Mouse (Mus musculus) urinary bladder, adult 2 months (tissue): ENCODE results near the gene Bco2. TPM values are rescaled to one million over a fixed set of nuclear protein-coding genes. Genes with fewer than 3 reads are reported as not detected.
A peak's percentile ranks its signal among the peaks of the same experiment; 100 is the strongest.

ENCODE experiments used
- DNase-seq: peaks from one replicate; pipeline ENCODE4 v3.0.0; 2022; ENCODE audit warnings: low spot score
- polyA plus RNA-seq: library from polyadenylated mRNA; depleted of rRNA; stranded (reverse); fragments of >200 nt; gene quantifications from 2 replicates; pipeline ENCODE4 v1.2.3, GENCODE M21; 2012

The Bco2 gene
- polyA plus RNA-seq, 1 experiment: 0.77 TPM

GRCm38 (mm10) chr9:50561145-50561917 lies 6.3 kb upstream of the Bco2 start, which contains the start of gene Tex12:
TSS of gene Tex12 (minus strand) at chr9:50561325.
- no peak for DNase-seq

- no peak for DNase-seq
Measured at GRCm38 (mm10) chr9:50554241-50555093, 514 bp downstream of the Bco2 start, which contains the start of gene Il18. TSS of gene Il18 (plus strand) at chr9:50554827.

- no peak for DNase-seq
Measured at GRCm38 (mm10) chr9:50553547-50553946, 1.4 kb downstream of the Bco2 start.

GRCm38 (mm10) chr9:50552206-50552605 lies 2.8 kb downstream of the Bco2 start:
- no peak for DNase-seq

- DNase-seq: no peak
Measured at GRCm38 (mm10) chr9:50548936-50549335, 6.0 kb downstream of the Bco2 start.

- DNase-seq: no peak
Measured at GRCm38 (mm10) chr9:50547859-50548478, 7.0 kb downstream of the Bco2 start.

- DNase-seq: no peak
Measured at GRCm38 (mm10) chr9:50542401-50542800, 12.6 kb downstream of the Bco2 start.

- DNase-seq: no peak
Measured at GRCm38 (mm10) chr9:50540170-50540569, 14.8 kb downstream of the Bco2 start.

- DNase-seq: no peak
Measured at GRCm38 (mm10) chr9:50537295-50537694, 17.7 kb downstream of the Bco2 start.

GRCm38 (mm10) chr9:50536603-50537135 lies 18.3 kb downstream of the Bco2 start:
- DNase-seq: no peak

- no peak for DNase-seq
Measured at GRCm38 (mm10) chr9:50535930-50536329, 19.1 kb downstream of the Bco2 start.

- no peak for DNase-seq
Measured at GRCm38 (mm10) chr9:50533791-50534190, 21.2 kb downstream of the Bco2 start.

- no peak for DNase-seq
Measured at GRCm38 (mm10) chr9:50533328-50533727, 21.7 kb downstream of the Bco2 start.

GRCm38 (mm10) chr9:50530890-50531289 lies 24.1 kb downstream of the Bco2 start:
- no peak for DNase-seq

GRCm38 (mm10) chr9:50528293-50528892 lies 26.6 kb downstream of the Bco2 start, which contains the start of gene Pts:
TSS of gene Pts (minus strand) at chr9:50528724.
- peak; percentile 96 for DNase-seq

- no peak for DNase-seq
Measured at GRCm38 (mm10) chr9:50527860-50528259, 27.1 kb downstream of the Bco2 start.

- no peak for DNase-seq
Measured at GRCm38 (mm10) chr9:50525585-50525984, 29.4 kb downstream of the Bco2 start.

- DNase-seq: no peak
Measured at GRCm38 (mm10) chr9:50524936-50525335, 30.0 kb downstream of the Bco2 start.

GRCm38 (mm10) chr9:50522574-50522973 lies 32.4 kb downstream of the Bco2 start:
- DNase-seq: no peak

GRCm38 (mm10) chr9:50521562-50521961 lies 33.4 kb downstream of the Bco2 start:
- no peak for DNase-seq

- DNase-seq: no peak
Measured at GRCm38 (mm10) chr9:50520748-50521147, 34.2 kb downstream of the Bco2 start.

GRCm38 (mm10) chr9:50518781-50519180 lies 36.2 kb downstream of the Bco2 start:
- DNase-seq: no peak
